Mouse (Mus musculus) embryonic facial prominence, embryonic 11.5 days (tissue): ENCODE measurements around the gene Tnks2. TPM values are rescaled to one million over a fixed set of nuclear protein-coding genes. Genes with fewer than 3 reads are reported as not detected.
"Not testable (repeated sequence)": the region's sequence is repeated elsewhere in the genome, so short reads cannot be mapped to it uniquely, and the experiment has no call there.

Source experiments
- ATAC-seq: fragments of 200-750 bp; cut with Nextera tagmentation; replicated peaks from 2 replicates; pipeline ENCODE4 v1.8.0; 2017; ENCODE audit warnings: low read depth; ENCODE audit not compliant: insufficient number of reproducible peaks, low FRiP score, low TSS enrichment
- DNase-seq: peaks from one replicate; pipeline ENCODE4 v3.0.0-alpha.2; 2015; ENCODE audit warnings: low spot score
- H3K27ac ChIP-seq: fragments of 300-500 bp; sonication (generic); replicated peaks from 2 replicates; pipeline ENCODE4 v1.5.1; 2014; ENCODE audit warnings: mild to moderate bottlenecking, low read depth, low read length, control low read depth
- H3K27me3 ChIP-seq: fragments of 300-500 bp; sonication (generic); 2 replicates; pipeline ENCODE4 v1.6.1; 2014; ENCODE audit warnings: mild to moderate bottlenecking, low read length, moderate library complexity, mixed read lengths; ENCODE audit not compliant: control insufficient read depth, insufficient read depth
- H3K36me3 ChIP-seq: fragments of 300-500 bp; sonication (generic); replicated peaks from 2 replicates; pipeline ENCODE4 v1.6.1; 2014; ENCODE audit warnings: low read depth, mild to moderate bottlenecking, low read length, moderate library complexity, mixed read lengths; ENCODE audit not compliant: control insufficient read depth, insufficient read depth
- H3K4me1 ChIP-seq: fragments of 300-500 bp; sonication (generic); 2 replicates; pipeline ENCODE4 v1.6.1; 2014; ENCODE audit warnings: low read length, mixed read lengths; ENCODE audit not compliant: control insufficient read depth, insufficient read depth
- H3K4me2 ChIP-seq: fragments of 300-500 bp; sonication (generic); 2 replicates; pipeline ENCODE4 v1.6.1; 2014; ENCODE audit warnings: low read depth, mild to moderate bottlenecking, control low read depth, low read length, moderate library complexity
- H3K4me3 ChIP-seq: fragments of 300-500 bp; sonication (generic); 2 replicates; pipeline ENCODE4 v1.5.1; 2014; ENCODE audit warnings: low read depth, low read length, control low read depth
- H3K9ac ChIP-seq: fragments of 300-500 bp; sonication (generic); replicated peaks from 2 replicates; pipeline ENCODE4 v1.6.1; 2014; ENCODE audit warnings: mild to moderate bottlenecking, control low read depth, low read length
- H3K9me3 ChIP-seq: fragments of 300-500 bp; sonication (generic); replicated peaks from 2 replicates; pipeline ENCODE4 v1.6.1; 2016; ENCODE audit warnings: mild to moderate bottlenecking, low read length, inconsistent platforms, mixed read lengths; ENCODE audit not compliant: control insufficient read depth
- WGBS: fragments of 180-500 bp; shearing (Covaris S2); extraction: QIAGEN DNeasy Blood & Tissue Kit; methylation state at CpG from one replicate; pipeline ENCODE4 v1.1.7; 2014; 5-methylcytosine and 5-hydroxymethylcytosine counted together
- polyA plus RNA-seq: library from polyadenylated mRNA; unstranded; fragments of >200 nt; fragmentation: Nextera tagmentation; extraction: Ambion mirVana; gene quantifications from 2 replicates; pipeline ENCODE4 v1.2.1, GENCODE M21; 2014

The Tnks2 gene
- polyA plus RNA-seq, 1 experiment from 2014 or later, result 92.3 TPM

GRCm38 (mm10) chr19:36818141-36818885, 15.7 kb upstream of the Tnks2 start:
- 3% methylated on average over 22 of the region's 22 CpGs for WGBS
- Histone ChIP-seq H3K9ac (peak overlapping the region; percentile 57), H3K36me3 (no peaks in the 10 kb centered on the region), H3K9me3 (no peaks in the 10 kb centered on the region), H3K4me2 (peak overlapping the region; percentile 72), H3K27me3 (no peaks in the 10 kb centered on the region), H3K4me3 (peak overlapping the region; percentile 34), H3K4me1 (0 out of 2 replicates have a peak, but pooled peaks cover 2% of the 10 kb centered on the region), H3K27ac (no peak overlapping the region)
- DNase-seq (peak; percentile 37), ATAC-seq (0 out of 2 replicates have a peak, but pooled peaks have one; percentile 53)

- H3K9ac ChIP-seq, result no peak overlapping the region
- ATAC-seq, result no peak
- 0 out of 2 replicates have a peak, but pooled peaks cover 2% of the 10 kb centered on the region for H3K4me1 ChIP-seq
- no peaks in the 10 kb centered on the region for H3K36me3 ChIP-seq
- no peaks in the 10 kb centered on the region for H3K9me3 ChIP-seq
- no peak for DNase-seq
- H3K4me2 ChIP-seq, result no peak overlapping the region
- no peak overlapping the region for H3K27ac ChIP-seq
- H3K4me3 ChIP-seq, result no peak overlapping the region
- 75% methylated on average over 6 of the region's 6 CpGs for WGBS
- no peaks in the 10 kb centered on the region for H3K27me3 ChIP-seq
Observed at GRCm38 (mm10) chr19:36819199-36819598, 14.8 kb upstream of the Tnks2 start.

DNA sequence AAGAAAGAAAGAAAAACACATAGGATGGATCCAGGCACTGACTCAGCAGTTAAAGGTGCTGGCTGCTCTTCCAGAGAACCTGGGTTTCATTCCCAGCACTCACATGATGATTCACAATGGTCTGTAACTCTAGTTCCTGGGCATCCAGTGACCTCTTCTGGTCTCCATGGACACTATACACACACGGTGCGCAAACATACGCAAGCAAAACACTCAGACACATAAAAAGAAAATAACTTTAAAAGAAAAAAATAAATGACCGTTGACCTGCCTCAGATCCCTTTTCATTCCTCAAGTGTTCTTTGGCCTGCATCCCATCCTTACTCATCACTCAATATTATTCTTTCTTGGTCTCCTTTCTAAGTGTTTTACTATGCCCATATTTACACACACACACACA, 13.6 kb upstream of the Tnks2 start:
- no peak for DNase-seq
- ATAC-seq, result no peak
- Histone ChIP-seq H3K4me2 (no peak overlapping the region), H3K27ac (no peak overlapping the region), H3K27me3 (no peaks in the 10 kb centered on the region), H3K9ac (no peak overlapping the region), H3K4me1 (0 out of 2 replicates have a peak, but pooled peaks cover 2% of the 10 kb centered on the region), H3K36me3 (no peaks in the 10 kb centered on the region), H3K4me3 (no peak overlapping the region), H3K9me3 (no peaks in the 10 kb centered on the region)
- WGBS, result 80% methylated on average over 4 of the region's 4 CpGs

DNA sequence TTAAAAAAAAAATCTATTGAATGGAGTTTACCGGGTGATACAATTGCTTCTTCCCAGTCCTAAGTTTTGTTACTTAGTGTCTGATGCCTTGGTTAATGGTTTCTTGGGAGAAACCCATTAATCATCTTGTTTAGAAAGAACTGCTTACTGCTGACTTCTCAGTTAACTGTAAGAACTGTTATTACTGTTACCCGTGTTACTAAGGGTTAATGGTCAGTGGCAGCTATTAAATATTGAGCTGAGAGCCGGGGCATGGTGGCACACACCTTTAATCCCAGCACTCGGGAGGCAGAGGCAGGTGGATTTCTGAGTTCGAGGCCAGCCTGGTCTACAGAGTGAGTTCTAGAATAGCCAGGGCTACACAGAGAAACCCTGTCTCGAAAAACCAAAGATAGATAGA, 12.7 kb upstream of the Tnks2 start:
- not testable (repeated sequence) for ATAC-seq

GRCm38 (mm10) chr19:36822701-36823100, 11.3 kb upstream of the Tnks2 start:
- H3K27ac ChIP-seq, result no peak overlapping the region
- H3K4me1 ChIP-seq, result 0 out of 2 replicates have a peak, but pooled peaks cover 2% of the 10 kb centered on the region
- no peaks in the 10 kb centered on the region for H3K9me3 ChIP-seq
- DNase-seq, result no peak
- WGBS, result 90% methylated on average over 4 of the region's 4 CpGs
- H3K36me3 ChIP-seq, result no peaks in the 10 kb centered on the region
- H3K27me3 ChIP-seq, result no peaks in the 10 kb centered on the region
- no peak for ATAC-seq
- no peak overlapping the region for H3K9ac ChIP-seq
- no peak overlapping the region for H3K4me2 ChIP-seq
- H3K4me3 ChIP-seq, result no peak overlapping the region

More for the DNA sequence above, 12.7 kb upstream of the Tnks2 start:
- H3K9me3 ChIP-seq, H3K9ac ChIP-seq, DNase-seq, H3K27ac ChIP-seq, H3K4me3 ChIP-seq, H3K4me2 ChIP-seq, H3K36me3 ChIP-seq, H3K27me3 ChIP-seq, H3K4me1 ChIP-seq: not testable (repeated sequence)
- 82% methylated on average over 6 of the region's 6 CpGs for WGBS

DNA sequence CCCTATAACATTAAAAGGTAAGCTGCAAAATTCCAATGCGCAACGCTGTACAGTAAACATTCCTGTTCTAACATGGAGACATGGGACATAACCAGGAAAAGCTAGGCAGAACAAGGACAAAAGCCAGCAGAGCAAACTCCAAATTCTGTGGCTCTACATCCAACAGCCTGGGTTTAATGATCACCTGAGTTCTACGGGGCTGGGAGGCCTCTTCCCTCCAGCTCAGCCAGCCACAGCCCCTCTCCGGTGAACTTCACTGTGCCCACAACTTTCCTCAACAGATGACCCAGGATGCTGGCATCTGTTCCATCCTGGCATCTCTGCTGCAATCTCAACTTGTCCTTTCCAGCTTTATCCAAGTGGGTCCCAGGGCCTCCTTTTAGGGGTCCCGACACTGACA, 6.4 kb upstream of the Tnks2 start:
- Histone ChIP-seq H3K4me1 (no peaks in the 10 kb centered on the region), H3K4me2 (no peak overlapping the region), H3K4me3 (no peak overlapping the region), H3K27ac (no peak overlapping the region), H3K36me3 (no peaks in the 10 kb centered on the region), H3K27me3 (no peaks in the 10 kb centered on the region), H3K9me3 (no peaks in the 10 kb centered on the region), H3K9ac (no peak overlapping the region)
- DNase-seq (no peak), ATAC-seq (no peak)
- WGBS, result 90% methylated on average over 5 of the region's 5 CpGs

GRCm38 (mm10) chr19:36828322-36828721, 5.7 kb upstream of the Tnks2 start:
- H3K9me3 ChIP-seq, result no peaks in the 10 kb centered on the region
- no peak for ATAC-seq

GRCm38 (mm10) chr19:36832951-36833787, 863 bp upstream of the Tnks2 start:
- Histone ChIP-seq H3K27ac (peak overlapping the region; percentile 95), H3K9ac (peak overlapping the region; percentile 91), H3K36me3 (no peaks in the 10 kb centered on the region), H3K4me1 (no peaks in the 10 kb centered on the region), H3K9me3 (no peaks in the 10 kb centered on the region), H3K4me3 (peak overlapping the region; percentile 89), H3K4me2 (peak overlapping the region; percentile 30), H3K27me3 (no peaks in the 10 kb centered on the region)
- 5% methylated on average over 19 of the region's 19 CpGs for WGBS
- DNase-seq, result peak; percentile 71
- no peak for ATAC-seq

More at GRCm38 (mm10) chr19:36828322-36828721, 5.7 kb upstream of the Tnks2 start:
- DNase-seq, result no peak
- no peak overlapping the region for H3K4me3 ChIP-seq
- no peaks in the 10 kb centered on the region for H3K27me3 ChIP-seq
- no peak overlapping the region for H3K4me2 ChIP-seq
- no peaks in the 10 kb centered on the region for H3K36me3 ChIP-seq
- H3K9ac ChIP-seq, result no peak overlapping the region
- H3K4me1 ChIP-seq, result no peaks in the 10 kb centered on the region
- no peak overlapping the region for H3K27ac ChIP-seq
- WGBS, result 59% methylated on average over 8 of the region's 8 CpGs
